Mouse (Mus musculus) spleen, adult 12 weeks (tissue): ENCODE data around the gene Ctsll3.

Experiments
- DNase-seq: peaks from one replicate; pipeline ENCODE4 v3.0.0; 2022; ENCODE audit warnings: low spot score

The Ctsll3 gene

DNA sequence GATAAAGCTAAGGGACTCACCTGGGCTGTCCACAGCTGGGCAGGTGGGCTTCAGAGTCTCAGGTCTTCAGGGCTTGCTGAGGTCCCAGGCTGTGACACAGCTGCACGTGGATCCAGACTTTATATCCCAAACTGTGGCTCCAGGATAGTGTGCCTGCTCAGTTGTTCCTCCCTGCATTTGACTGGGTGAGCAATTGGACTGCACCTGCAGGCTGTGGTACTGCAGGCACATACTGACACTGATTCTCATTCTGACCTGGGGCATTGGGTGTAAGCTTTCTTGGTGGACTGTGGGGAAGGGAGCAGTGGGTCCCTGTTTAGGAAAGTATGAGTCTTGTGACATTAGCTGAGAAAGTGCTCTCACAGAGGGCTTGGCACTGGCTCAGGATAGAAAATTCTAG, at the start of gene Ctsll3:
TSS of gene Ctsll3 (minus strand) at position 101 of the 400 bp plus-strand sequence.
- DNase-seq = no peak

DNA sequence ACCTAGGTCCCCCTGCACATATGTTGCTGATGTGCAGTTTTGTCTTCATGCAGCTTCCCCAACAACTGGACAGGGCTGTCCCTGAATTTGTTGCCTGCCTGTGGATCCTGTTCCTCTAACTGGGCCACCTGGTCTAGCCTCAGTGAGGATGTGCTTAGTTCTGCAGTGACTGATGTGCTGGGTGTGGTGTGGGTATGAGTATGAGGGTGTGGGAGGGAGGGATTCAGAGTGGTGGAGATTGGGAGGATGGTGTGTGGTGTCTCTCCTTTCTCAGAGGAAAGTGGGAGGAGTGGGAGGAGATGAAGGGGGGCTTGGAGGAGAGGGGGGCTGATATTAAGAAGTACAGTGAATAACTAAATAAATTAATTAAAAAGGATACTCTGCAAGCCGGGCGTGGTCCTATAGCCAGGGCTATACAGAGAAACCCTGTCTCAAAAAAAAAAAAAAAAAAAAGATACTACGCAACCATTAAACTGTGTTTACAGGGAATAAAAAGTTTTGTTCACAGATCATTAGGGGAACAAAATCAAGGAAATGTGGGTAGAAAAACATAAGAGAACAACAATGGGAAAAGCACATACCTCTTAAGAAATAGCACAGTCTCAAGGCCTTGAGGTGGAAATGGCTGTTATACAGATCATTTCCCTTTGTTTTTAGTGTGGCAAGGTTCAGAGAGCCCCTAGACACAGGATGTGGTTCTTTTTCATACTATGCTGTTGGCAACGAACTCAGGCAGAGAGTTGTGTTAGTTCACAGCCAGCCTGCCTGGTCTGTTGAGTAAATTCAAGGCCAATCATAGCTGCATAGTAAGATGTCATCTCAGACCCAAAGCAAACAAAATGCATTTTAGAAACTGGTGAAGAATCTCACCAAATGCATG, 45.8 kb upstream of the Ctsll3 start:
- DNase-seq = no peak

GRCm38 (mm10) chr13:60843153-60843552, 40.5 kb upstream of the Ctsll3 start:
- no peak for DNase-seq

- no peak for DNase-seq
These were observed 40.1 kb upstream of the Ctsll3 start for GRCm38 (mm10) chr13:60842703-60843102.

DNA sequence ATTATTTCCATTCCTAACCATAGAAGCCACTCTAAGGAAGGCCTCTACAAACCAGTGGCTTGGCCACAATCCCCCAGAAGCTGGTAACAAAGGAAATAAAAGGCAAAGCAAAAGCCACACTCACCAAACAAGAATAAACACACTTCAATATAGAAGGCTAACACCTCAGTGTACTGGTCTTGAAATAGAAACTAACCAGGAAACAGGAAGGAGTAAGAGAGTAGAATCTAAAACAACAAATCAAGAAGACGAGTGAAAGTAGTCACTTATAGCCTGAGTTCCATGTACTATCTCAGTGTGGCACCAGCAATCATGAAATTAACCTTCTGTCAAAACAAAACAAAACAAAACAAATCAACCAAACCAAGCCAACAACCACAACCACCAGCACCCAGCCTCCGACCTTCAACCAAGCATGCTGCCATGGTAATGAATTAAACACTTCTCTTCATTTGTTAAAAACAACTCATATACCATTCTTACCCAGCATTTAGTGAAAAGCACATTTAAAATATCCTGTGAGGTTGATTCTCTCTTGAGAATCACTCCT, 36.8 kb upstream of the Ctsll3 start:
- no peak for DNase-seq

DNA sequence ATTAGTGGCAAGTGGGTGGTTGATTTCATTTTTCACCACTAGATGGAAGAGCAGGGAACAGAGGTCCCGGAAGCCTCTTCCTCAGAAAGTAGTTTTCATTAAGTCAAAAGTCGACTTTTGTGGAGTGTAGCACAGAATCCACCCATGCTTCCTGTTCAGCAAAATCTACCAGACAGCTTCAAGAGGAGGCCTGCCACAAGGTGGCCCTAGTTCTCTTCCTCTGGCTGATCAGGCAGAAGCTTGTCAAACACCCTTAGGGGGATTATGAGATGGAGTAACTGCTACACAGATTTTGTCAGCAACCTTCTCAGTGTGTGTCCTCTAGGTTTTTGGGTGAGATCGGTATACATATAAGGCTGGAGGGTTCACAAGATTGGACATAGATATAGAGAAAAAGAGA, 23.4 kb upstream of the Ctsll3 start:
- DNase-seq = no peak

GRCm38 (mm10) chr13:60820486-60821175, 18.0 kb upstream of the Ctsll3 start:
- no peak for DNase-seq

DNA sequence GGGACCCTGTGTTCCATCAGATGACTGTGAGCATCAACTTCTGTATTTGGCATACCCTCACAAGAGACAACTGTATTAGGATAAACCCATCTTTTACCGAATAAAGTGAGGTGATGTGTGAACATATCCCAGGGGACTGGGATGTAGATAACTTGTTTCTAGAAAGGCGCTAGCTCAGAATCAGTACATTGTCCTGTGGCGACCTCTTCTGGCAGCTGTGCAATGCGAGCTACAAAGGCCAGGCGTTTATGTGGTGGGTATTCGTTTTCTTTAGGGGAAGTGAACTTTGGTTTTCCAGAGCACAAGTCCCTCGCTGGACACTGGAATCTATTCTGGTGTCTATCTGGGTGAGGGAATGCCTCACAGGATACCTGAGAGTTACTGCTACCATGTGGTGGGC, 16.8 kb upstream of the Ctsll3 start:
- no peak for DNase-seq

DNA sequence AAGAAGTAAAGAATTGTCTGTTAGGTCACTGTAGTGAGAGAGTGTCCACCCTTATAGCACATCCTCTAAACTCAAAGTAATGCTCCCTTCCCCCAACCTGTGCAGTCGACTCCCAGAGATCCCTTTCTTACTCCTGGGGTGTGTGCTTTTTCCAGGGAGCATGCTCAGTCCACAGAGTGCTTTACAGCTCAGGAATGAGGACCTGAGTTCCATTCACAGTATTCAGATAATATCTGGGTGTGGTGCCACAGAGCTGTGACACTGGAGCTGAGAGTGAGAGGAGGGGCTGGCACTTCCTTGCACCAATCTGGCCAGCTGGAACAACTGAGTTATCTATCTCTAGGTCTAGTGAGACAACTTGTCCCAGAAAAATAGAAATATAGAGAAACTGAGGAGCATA, 11.1 kb upstream of the Ctsll3 start:
- DNase-seq = no peak

DNA sequence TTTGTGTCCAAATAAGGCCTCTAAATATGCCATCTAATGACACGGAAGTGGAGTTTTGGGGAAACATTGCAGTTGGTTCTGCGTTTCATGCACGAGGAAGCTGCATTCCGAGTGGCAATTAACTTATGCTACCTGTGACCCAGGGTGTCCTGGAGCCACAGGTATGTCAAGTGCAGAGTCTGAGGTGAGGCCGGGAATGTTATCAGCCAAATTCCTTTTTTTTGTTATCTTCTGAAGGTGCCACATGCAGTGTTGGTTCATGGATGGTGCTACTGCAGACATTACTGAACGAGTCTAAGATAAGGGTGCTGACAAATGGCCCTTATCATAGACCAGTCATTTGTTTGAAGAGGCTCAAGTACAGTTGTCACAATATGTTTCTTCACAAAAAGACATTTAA, 10.1 kb upstream of the Ctsll3 start:
- no peak for DNase-seq

- DNase-seq = no peak
These were observed 7.0 kb upstream of the Ctsll3 start for GRCm38 (mm10) chr13:60809690-60810089.

GRCm38 (mm10) chr13:60789466-60789865, 13.2 kb downstream of the Ctsll3 start:
- no peak for DNase-seq

DNA sequence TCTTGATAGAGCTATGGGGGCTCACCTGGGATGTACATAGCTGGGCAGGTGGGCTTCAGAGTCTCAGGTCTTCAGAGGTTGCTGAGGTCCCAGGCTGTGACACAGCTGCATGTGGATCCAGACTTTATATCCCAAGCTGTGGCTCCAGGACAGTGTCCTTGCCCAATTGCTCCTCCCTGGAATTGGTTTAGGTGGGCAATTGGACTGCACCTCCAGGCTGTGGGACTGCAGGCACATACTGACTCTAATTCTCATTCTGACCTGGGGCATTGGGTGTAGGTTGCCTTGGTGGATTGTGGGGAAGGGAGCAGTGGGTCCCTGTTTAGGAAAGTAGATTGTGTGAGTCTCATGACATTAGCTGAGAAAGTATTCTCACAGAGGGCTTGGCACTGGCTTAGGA, 16.4 kb downstream of the Ctsll3 start, which contains the start of gene BC051665:
TSS of gene BC051665 (minus strand) at position 101 of the 400 bp plus-strand sequence.
- no peak for DNase-seq

GRCm38 (mm10) chr13:60783301-60783700, 19.3 kb downstream of the Ctsll3 start:
- DNase-seq = no peak

- DNase-seq = no peak
These were observed 22.1 kb downstream of the Ctsll3 start for GRCm38 (mm10) chr13:60780534-60780933.

GRCm38 (mm10) chr13:60761161-60761560, 41.5 kb downstream of the Ctsll3 start:
- DNase-seq = no peak

- no peak for DNase-seq
These were observed 42.3 kb downstream of the Ctsll3 start for GRCm38 (mm10) chr13:60760392-60760791.

DNA sequence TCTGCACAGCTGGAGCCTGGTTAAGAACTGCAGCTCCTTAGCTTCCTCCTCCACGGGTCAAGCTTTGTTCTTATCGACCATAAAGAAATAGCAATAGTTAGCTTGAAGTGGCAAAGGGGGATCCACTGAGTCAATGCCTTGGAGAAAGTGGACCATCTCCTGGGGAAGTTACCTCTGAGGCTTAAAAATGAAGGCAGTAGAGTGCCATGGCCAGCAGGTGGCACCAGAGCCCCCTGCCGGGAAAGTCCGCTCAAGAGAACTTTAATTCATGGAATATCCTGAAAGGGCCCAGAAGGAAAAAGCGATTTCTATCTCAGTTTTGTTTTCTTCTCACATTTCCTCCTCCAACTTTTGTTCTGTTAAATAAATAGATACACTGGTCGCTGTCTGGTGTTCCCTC, 43.5 kb downstream of the Ctsll3 start:
- DNase-seq = no peak

- DNase-seq = no peak
These were observed 45.4 kb downstream of the Ctsll3 start for GRCm38 (mm10) chr13:60757292-60757691.

GRCm38 (mm10) chr13:60755251-60755650, 47.4 kb downstream of the Ctsll3 start:
- no peak for DNase-seq

- no peak for DNase-seq
These were observed 49.4 kb downstream of the Ctsll3 start for GRCm38 (mm10) chr13:60753216-60753615.

- no peak for DNase-seq
These were observed 51.7 kb downstream of the Ctsll3 start for GRCm38 (mm10) chr13:60750930-60751329.

GRCm38 (mm10) chr13:60748556-60748955, 54.1 kb downstream of the Ctsll3 start:
- DNase-seq = no peak
